Mouse (Mus musculus): ENCODE data around the gene Gpm6a. TPM values are rescaled to one million over a fixed set of nuclear protein-coding genes. Genes with fewer than 3 reads are reported as not detected.

Gpm6a gene
- polyA plus RNA-seq, 1 experiment, result 22.4 TPM

- TF ChIP-seq POLR2A (IDR thresholded peaks at IDR 0.05; ENCODE audit: low read depth, low read length), result no peak
- TF ChIP-seq CTCF (conservative IDR thresholded peaks at IDR 0.05; ENCODE audit: insufficient read depth, insufficient read length, low read depth, low read length), result no peak
- Histone ChIP-seq H3K4me1 (ENCODE audit: control insufficient read depth, insufficient read depth, low read length) (no peaks in the 10 kb centered on the region), H3K27me3 (replicated peaks; ENCODE audit: control insufficient read depth, insufficient read depth, low read length) (no peaks in the 10 kb centered on the region), H3K27ac (ENCODE audit: insufficient read depth, low read depth, low read length) (no peak overlapping the region), H3K4me3 (ENCODE audit: insufficient read depth, low read depth, low read length) (no peak overlapping the region), H3K36me3 (ENCODE audit: control insufficient read depth, insufficient read depth, low read length) (no peaks in the 10 kb centered on the region)
- DNase-seq, result no peak
- WGBS, result 69% methylated on average over 2 of the region's 2 CpGs
Measured at GRCm38 (mm10) chr8:54975506-54975905, 20.9 kb downstream of the Gpm6a start.

GRCm38 (mm10) chr8:54975927-54976326 lies 21.3 kb downstream of the Gpm6a start:
- no peaks in the 10 kb centered on the region for H3K36me3 ChIP-seq (ENCODE audit: control insufficient read depth, insufficient read depth, low read length)
- 92% methylated on average over 2 of the region's 2 CpGs for WGBS
- no peak overlapping the region for H3K27ac ChIP-seq (ENCODE audit: insufficient read depth, low read depth, low read length)
- H3K4me3 ChIP-seq (ENCODE audit: insufficient read depth, low read depth, low read length), result no peak overlapping the region
- no peak for DNase-seq
- TF ChIP-seq CTCF (conservative IDR thresholded peaks at IDR 0.05; ENCODE audit: insufficient read depth, insufficient read length, low read depth, low read length) (no peak), POLR2A (IDR thresholded peaks at IDR 0.05; ENCODE audit: low read depth, low read length) (no peak)
- H3K27me3 ChIP-seq (replicated peaks; ENCODE audit: control insufficient read depth, insufficient read depth, low read length), result no peaks in the 10 kb centered on the region
- no peaks in the 10 kb centered on the region for H3K4me1 ChIP-seq (ENCODE audit: control insufficient read depth, insufficient read depth, low read length)

GRCm38 (mm10) chr8:54976663-54977062 lies 22.0 kb downstream of the Gpm6a start:
- 79% methylated on average over 1 of the region's 1 CpGs for WGBS
- no peaks in the 10 kb centered on the region for H3K27me3 ChIP-seq (replicated peaks; ENCODE audit: control insufficient read depth, insufficient read depth, low read length)
- TF ChIP-seq CTCF (conservative IDR thresholded peaks at IDR 0.05; ENCODE audit: insufficient read depth, insufficient read length, low read depth, low read length) (no peak), POLR2A (IDR thresholded peaks at IDR 0.05; ENCODE audit: low read depth, low read length) (no peak)
- H3K27ac ChIP-seq (ENCODE audit: insufficient read depth, low read depth, low read length), result no peak overlapping the region
- DNase-seq, result no peak
- H3K4me1 ChIP-seq (ENCODE audit: control insufficient read depth, insufficient read depth, low read length), result no peaks in the 10 kb centered on the region
- no peak overlapping the region for H3K4me3 ChIP-seq (ENCODE audit: insufficient read depth, low read depth, low read length)
- no peaks in the 10 kb centered on the region for H3K36me3 ChIP-seq (ENCODE audit: control insufficient read depth, insufficient read depth, low read length)

GRCm38 (mm10) chr8:54986791-54987190 lies 32.1 kb downstream of the Gpm6a start:
- DNase-seq, result no peak
- Histone ChIP-seq H3K4me3 (ENCODE audit: insufficient read depth, low read depth, low read length) (no peak overlapping the region), H3K27ac (ENCODE audit: insufficient read depth, low read depth, low read length) (no peak overlapping the region), H3K36me3 (ENCODE audit: control insufficient read depth, insufficient read depth, low read length) (no peaks in the 10 kb centered on the region), H3K27me3 (replicated peaks; ENCODE audit: control insufficient read depth, insufficient read depth, low read length) (no peaks in the 10 kb centered on the region), H3K4me1 (ENCODE audit: control insufficient read depth, insufficient read depth, low read length) (no peaks in the 10 kb centered on the region)
- WGBS, result 66% methylated on average over 2 of the region's 2 CpGs
- no peak for TF ChIP-seq CTCF (conservative IDR thresholded peaks at IDR 0.05; ENCODE audit: insufficient read depth, insufficient read length, low read depth, low read length)

- Histone ChIP-seq H3K27me3 (replicated peaks; ENCODE audit: control insufficient read depth, insufficient read depth, low read length) (no peaks in the 10 kb centered on the region), H3K36me3 (ENCODE audit: control insufficient read depth, insufficient read depth, low read length) (no peaks in the 10 kb centered on the region), H3K27ac (ENCODE audit: insufficient read depth, low read depth, low read length) (no peak overlapping the region), H3K4me3 (ENCODE audit: insufficient read depth, low read depth, low read length) (no peak overlapping the region), H3K4me1 (ENCODE audit: control insufficient read depth, insufficient read depth, low read length) (no peaks in the 10 kb centered on the region)
- 33% methylated on average over 2 of the region's 2 CpGs for WGBS
- TF ChIP-seq POLR2A (IDR thresholded peaks at IDR 0.05; ENCODE audit: low read depth, low read length) (no peak), CTCF (conservative IDR thresholded peaks at IDR 0.05; ENCODE audit: insufficient read depth, insufficient read length, low read depth, low read length) (no peak)
- no peak for DNase-seq
Measured at GRCm38 (mm10) chr8:54989093-54989492, 34.5 kb downstream of the Gpm6a start.

- TF ChIP-seq CTCF (conservative IDR thresholded peaks at IDR 0.05; ENCODE audit: insufficient read depth, insufficient read length, low read depth, low read length) (no peak), POLR2A (IDR thresholded peaks at IDR 0.05; ENCODE audit: low read depth, low read length) (no peak)
- Histone ChIP-seq H3K36me3 (ENCODE audit: control insufficient read depth, insufficient read depth, low read length) (no peaks in the 10 kb centered on the region), H3K4me3 (ENCODE audit: insufficient read depth, low read depth, low read length) (no peak overlapping the region), H3K27me3 (replicated peaks; ENCODE audit: control insufficient read depth, insufficient read depth, low read length) (no peaks in the 10 kb centered on the region), H3K27ac (ENCODE audit: insufficient read depth, low read depth, low read length) (no peak overlapping the region), H3K4me1 (ENCODE audit: control insufficient read depth, insufficient read depth, low read length) (no peaks in the 10 kb centered on the region)
- no peak for DNase-seq
- 64% methylated on average over 3 of the region's 3 CpGs for WGBS
Measured at GRCm38 (mm10) chr8:54991840-54992609, 37.4 kb downstream of the Gpm6a start.

- Histone ChIP-seq H3K4me1 (ENCODE audit: control insufficient read depth, insufficient read depth, low read length) (no peaks in the 10 kb centered on the region), H3K27me3 (replicated peaks; ENCODE audit: control insufficient read depth, insufficient read depth, low read length) (no peaks in the 10 kb centered on the region), H3K36me3 (ENCODE audit: control insufficient read depth, insufficient read depth, low read length) (no peaks in the 10 kb centered on the region), H3K27ac (ENCODE audit: insufficient read depth, low read depth, low read length) (no peak overlapping the region), H3K4me3 (ENCODE audit: insufficient read depth, low read depth, low read length) (no peak overlapping the region)
- 71% methylated on average over 1 of the region's 1 CpGs for WGBS
- TF ChIP-seq POLR2A (IDR thresholded peaks at IDR 0.05; ENCODE audit: low read depth, low read length) (no peak), CTCF (conservative IDR thresholded peaks at IDR 0.05; ENCODE audit: insufficient read depth, insufficient read length, low read depth, low read length) (no peak)
- no peak for DNase-seq
Measured at GRCm38 (mm10) chr8:54995662-54996061, 41.0 kb downstream of the Gpm6a start.
